Mouse (Mus musculus): ENCODE results near the gene Smarca4. TPM values are rescaled to one million over a fixed set of nuclear protein-coding genes. Genes with fewer than 3 reads are reported as not detected.

The Smarca4 gene
- total RNA-seq, 4 experiments from 2014 or later: 78.6 to 92.0 (median 80.9) TPM

- DNase-seq: peak; percentile 95
These were observed 108.2 kb downstream of the Smarca4 start for GRCm38 (mm10) chr9:21724147-21724536.

GRCm38 (mm10) chr9:21725224-21726121 is 109.5 kb downstream of the Smarca4 start:
- DNase-seq: no peak

GRCm38 (mm10) chr9:21726218-21726975 is 110.4 kb downstream of the Smarca4 start:
- no peak for DNase-seq

- DNase-seq: peak; percentile 64
These were observed 112.4 kb downstream of the Smarca4 start for GRCm38 (mm10) chr9:21728261-21728832.

- DNase-seq: peak; percentile 77
These were observed 113.3 kb downstream of the Smarca4 start for GRCm38 (mm10) chr9:21729264-21729663.

- no peak for DNase-seq
These were observed 116.3 kb downstream of the Smarca4 start for GRCm38 (mm10) chr9:21732288-21732687.

- no peak for DNase-seq
These were observed 117.5 kb downstream of the Smarca4 start for GRCm38 (mm10) chr9:21733446-21733845.

GRCm38 (mm10) chr9:21733989-21734388 is 118.0 kb downstream of the Smarca4 start:
- DNase-seq: no peak

GRCm38 (mm10) chr9:21735126-21735525 is 119.2 kb downstream of the Smarca4 start:
- DNase-seq: no peak

GRCm38 (mm10) chr9:21736580-21736979 is 120.6 kb downstream of the Smarca4 start:
- no peak for DNase-seq

GRCm38 (mm10) chr9:21737188-21737587 is 121.2 kb downstream of the Smarca4 start:
- no peak for DNase-seq

- DNase-seq: no peak
These were observed 122.8 kb downstream of the Smarca4 start for GRCm38 (mm10) chr9:21738776-21739175.

GRCm38 (mm10) chr9:21740427-21740826 is 124.5 kb downstream of the Smarca4 start:
- DNase-seq: no peak

- DNase-seq: no peak
These were observed 125.5 kb downstream of the Smarca4 start for GRCm38 (mm10) chr9:21741514-21741913.

- no peak for DNase-seq
These were observed 131.3 kb downstream of the Smarca4 start for GRCm38 (mm10) chr9:21747238-21747774.

- peak; percentile 76 for DNase-seq
These were observed 132.1 kb downstream of the Smarca4 start for GRCm38 (mm10) chr9:21748033-21748432.

- DNase-seq: no peak
These were observed 132.5 kb downstream of the Smarca4 start for GRCm38 (mm10) chr9:21748491-21748890.

- no peak for DNase-seq
These were observed 133.6 kb downstream of the Smarca4 start for GRCm38 (mm10) chr9:21749382-21750118.

GRCm38 (mm10) chr9:21750370-21750769 is 134.4 kb downstream of the Smarca4 start:
- no peak for DNase-seq

GRCm38 (mm10) chr9:21751347-21751746 is 135.4 kb downstream of the Smarca4 start:
- DNase-seq: peak; percentile 79

- DNase-seq: no peak
These were observed 136.4 kb downstream of the Smarca4 start for GRCm38 (mm10) chr9:21752252-21752792.
